Mouse (Mus musculus) left cerebral cortex, adult 8-10 months (tissue): Measurements from ENCODE around the gene Itga10. TPM values are rescaled to one million over a fixed set of nuclear protein-coding genes. Genes with fewer than 3 reads are reported as not detected.
"Not testable (repeated sequence)": the region's sequence is repeated elsewhere in the genome, so short reads cannot be mapped to it uniquely, and the experiment has no call there.

ENCODE experiments used
- DNase-seq, 2 experiments: peaks; one replicate each; pipeline ENCODE4 v3.0.0; 2022; ENCODE audit warnings: low spot score in 2 of 2
- total RNA-seq, 4 experiments: library from RNA; stranded (reverse); gene quantifications; 2 replicates each; pipeline ENCODE4 v1.2.4; 2022

The Itga10 gene
- total RNA-seq, 4 experiments from 2014 or later, result 0.97 to 2.0 (median 1.5) TPM

- DNase-seq, result peak; percentile 82 to 87
Measured at GRCm38 (mm10) chr3:96634928-96635879, 10.2 kb upstream of the Itga10 start, which contains the start of the genes Pex11b and Gm42957. Gene Pex11b, plus strand, starts transcription at chr3:96635376. Gene Gm42957, plus strand, starts transcription at chr3:96635474.

- no peak for DNase-seq
Measured at GRCm38 (mm10) chr3:96635906-96636305, 9.5 kb upstream of the Itga10 start.

- no peak for DNase-seq
Measured at GRCm38 (mm10) chr3:96636448-96636847, 8.9 kb upstream of the Itga10 start.

- no peak for DNase-seq
Measured at GRCm38 (mm10) chr3:96639219-96639618, 6.2 kb upstream of the Itga10 start.

GRCm38 (mm10) chr3:96647365-96647764, 2.0 kb downstream of the Itga10 start:
- DNase-seq, result no peak

- no peak for DNase-seq
Measured at GRCm38 (mm10) chr3:96660901-96661300, 15.5 kb downstream of the Itga10 start.

GRCm38 (mm10) chr3:96662731-96663316, 17.4 kb downstream of the Itga10 start:
- no peak for DNase-seq

GRCm38 (mm10) chr3:96663432-96664239, 18.3 kb downstream of the Itga10 start:
- peak; percentile 82 to 85 for DNase-seq

- not testable (repeated sequence) for DNase-seq
Measured at GRCm38 (mm10) chr3:96665732-96666363, 20.5 kb downstream of the Itga10 start.

- DNase-seq, result no peak
Measured at GRCm38 (mm10) chr3:96666916-96667315, 21.5 kb downstream of the Itga10 start.

GRCm38 (mm10) chr3:96667316-96667715, 21.9 kb downstream of the Itga10 start:
- DNase-seq, result no peak

- DNase-seq, result no peak
Measured at GRCm38 (mm10) chr3:96668424-96669067, 23.2 kb downstream of the Itga10 start.

GRCm38 (mm10) chr3:96669727-96670468, 24.5 kb downstream of the Itga10 start, which contains the start of gene Ankrd35:
Gene Ankrd35, plus strand, starts transcription at chr3:96670131.
- DNase-seq, result peak; percentile 57 to 60

GRCm38 (mm10) chr3:96671519-96671918, 26.1 kb downstream of the Itga10 start:
- DNase-seq, result no peak

- no peak for DNase-seq
Measured at GRCm38 (mm10) chr3:96673514-96673913, 28.1 kb downstream of the Itga10 start.

- DNase-seq, result no peak
Measured at GRCm38 (mm10) chr3:96674442-96674841, 29.1 kb downstream of the Itga10 start.

- DNase-seq, result no peak
Measured at GRCm38 (mm10) chr3:96675171-96675570, 29.8 kb downstream of the Itga10 start.

GRCm38 (mm10) chr3:96675690-96676089, 30.3 kb downstream of the Itga10 start:
- DNase-seq, result no peak

- DNase-seq, result no peak
Measured at GRCm38 (mm10) chr3:96678456-96678855, 33.1 kb downstream of the Itga10 start.
